Mouse (Mus musculus): ENCODE measurements at regions not wholly inside any gene's neighbourhood (a gene's known extent, or its start where the extent isn't known, plus 50 kb on each side); places are given as distances from the start of the nearest gene placed in this dataset.

DNA sequence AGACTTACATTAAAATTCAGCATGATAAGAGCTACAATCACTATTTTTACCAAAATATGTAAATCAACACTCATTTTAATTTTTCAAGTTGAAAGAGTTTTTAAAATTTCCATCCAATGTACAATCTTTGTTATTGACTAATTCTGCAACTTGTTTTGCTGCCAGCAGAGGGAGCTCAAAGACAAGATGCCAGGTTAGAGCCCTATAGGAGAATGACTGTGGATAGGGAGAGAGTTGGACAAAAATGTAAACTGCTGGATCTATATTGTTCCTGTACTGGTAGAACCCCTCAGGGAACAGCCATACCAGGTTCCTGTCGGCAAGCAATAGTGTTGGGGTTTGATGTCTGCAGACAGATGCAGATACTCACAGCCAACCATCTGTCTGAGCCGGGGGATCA lies 288.8 kb upstream of the 4930550L24Rik start:
- ATAC-seq (ENCODE audit: low FRiP score) = 0 out of 2 replicates have a peak, but pooled peaks have one; percentile 54
- peak; percentile 37 for DNase-seq (ENCODE audit: low spot score)
- no peak overlapping the region for H3K4me3 ChIP-seq (ENCODE audit: low read depth, low read length)
- no peaks in the 10 kb centered on the region for H3K36me3 ChIP-seq (ENCODE audit: control insufficient read depth, insufficient read depth, low read length)
- no peaks in the 10 kb centered on the region for H3K27me3 ChIP-seq (ENCODE audit: control insufficient read depth, insufficient read depth, low read length)
- no peaks in the 10 kb centered on the region for H3K9me3 ChIP-seq (ENCODE audit: control insufficient read depth, low read length)
- WGBS = 47% methylated on average over 2 of the region's 2 CpGs
- no peak overlapping the region for H3K9ac ChIP-seq (ENCODE audit: low read depth, low read length)
- no peak overlapping the region for H3K4me2 ChIP-seq (replicated peaks; ENCODE audit: low read depth, low read length)
- no peaks in the 10 kb centered on the region for H3K4me1 ChIP-seq (replicated peaks; ENCODE audit: control insufficient read depth, insufficient read depth, low read length)
- no peak overlapping the region for H3K27ac ChIP-seq (ENCODE audit: low read depth, low read length)
